Mouse (Mus musculus) stomach, embryonic 16.5 days (tissue): ENCODE measurements at regions not wholly inside any gene's neighbourhood (a gene's known extent, or its start where the extent isn't known, plus 50 kb on each side); places are given as distances from the start of the nearest gene placed in this dataset.

Experiments
- ATAC-seq: fragments of 200-750 bp; cut with Nextera tagmentation; 2 replicates; pipeline ENCODE4 v1.8.0; 2017; ENCODE audit warnings: moderate number of reproducible peaks, moderate TSS enrichment; ENCODE audit not compliant: insufficient read depth, low FRiP score
- H3K27ac ChIP-seq: fragments of 300-500 bp; sonication (generic); 2 replicates; pipeline ENCODE4 v1.5.1; 2014; ENCODE audit warnings: low read length
- H3K27me3 ChIP-seq: fragments of 300-500 bp; sonication (generic); 2 replicates; pipeline ENCODE4 v1.6.1; 2014; ENCODE audit warnings: low read length, control low read depth, mixed read lengths; ENCODE audit not compliant: control insufficient read depth, insufficient read depth
- H3K36me3 ChIP-seq: fragments of 300-500 bp; sonication (generic); 2 replicates; pipeline ENCODE4 v1.6.1; 2014; ENCODE audit warnings: low read length; ENCODE audit not compliant: control insufficient read depth, insufficient read depth
- H3K4me1 ChIP-seq: fragments of 300-500 bp; sonication (generic); 2 replicates; pipeline ENCODE4 v1.6.1; 2014; ENCODE audit warnings: low read length, control low read depth, mixed read lengths; ENCODE audit not compliant: control insufficient read depth, insufficient read depth
- H3K4me2 ChIP-seq: fragments of 300-500 bp; sonication (generic); 2 replicates; pipeline ENCODE4 v1.6.1; 2014; ENCODE audit warnings: low read depth, low read length, mixed read lengths
- H3K4me3 ChIP-seq: fragments of 300-500 bp; sonication (generic); replicated peaks from 2 replicates; pipeline ENCODE4 v1.5.1; 2014; ENCODE audit warnings: mild to moderate bottlenecking, low read length
- H3K9ac ChIP-seq: fragments of 300-500 bp; sonication (generic); 2 replicates; pipeline ENCODE4 v1.6.1; 2014; ENCODE audit warnings: low read length
- H3K9me3 ChIP-seq: fragments of 300-500 bp; sonication (generic); replicated peaks from 2 replicates; pipeline ENCODE4 v1.6.1; 2016; ENCODE audit warnings: low read length, control low read depth; ENCODE audit not compliant: control insufficient read depth
- WGBS: fragments of 180-500 bp; shearing (Covaris S2); extraction: QIAGEN DNeasy Blood & Tissue Kit; methylation state at CpG from one replicate; pipeline ENCODE4 v1.1.7; 2014; 5-methylcytosine and 5-hydroxymethylcytosine counted together

DNA sequence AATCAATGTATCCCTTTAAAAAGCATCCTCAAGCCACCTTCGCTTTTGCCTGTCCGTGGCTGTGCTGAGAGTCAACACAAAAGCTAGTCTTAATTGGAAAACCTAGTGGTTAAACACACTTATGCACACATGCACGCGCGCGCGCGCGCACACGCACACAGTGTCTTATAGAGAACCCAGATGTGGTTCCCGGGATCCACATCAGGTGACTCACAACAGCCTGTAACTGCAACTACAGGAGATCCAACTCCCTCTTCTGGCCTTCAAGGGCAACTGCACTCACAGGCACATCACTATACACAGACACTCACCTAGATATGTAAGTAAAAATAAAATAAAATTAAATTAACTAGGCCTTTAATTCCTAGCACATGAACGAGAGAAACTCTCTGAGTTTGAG lies 118.4 kb upstream of the Fam204a start:
- Histone ChIP-seq H3K36me3 (no peaks in the 10 kb centered on the region), H3K27me3 (no peaks in the 10 kb centered on the region), H3K4me2 (no peak overlapping the region), H3K9ac (no peak overlapping the region), H3K4me3 (no peak overlapping the region), H3K9me3 (no peaks in the 10 kb centered on the region), H3K27ac (no peak overlapping the region), H3K4me1 (no peaks in the 10 kb centered on the region)
- WGBS, result 92% methylated on average over 12 of the region's 12 CpGs
- no peak for ATAC-seq

DNA sequence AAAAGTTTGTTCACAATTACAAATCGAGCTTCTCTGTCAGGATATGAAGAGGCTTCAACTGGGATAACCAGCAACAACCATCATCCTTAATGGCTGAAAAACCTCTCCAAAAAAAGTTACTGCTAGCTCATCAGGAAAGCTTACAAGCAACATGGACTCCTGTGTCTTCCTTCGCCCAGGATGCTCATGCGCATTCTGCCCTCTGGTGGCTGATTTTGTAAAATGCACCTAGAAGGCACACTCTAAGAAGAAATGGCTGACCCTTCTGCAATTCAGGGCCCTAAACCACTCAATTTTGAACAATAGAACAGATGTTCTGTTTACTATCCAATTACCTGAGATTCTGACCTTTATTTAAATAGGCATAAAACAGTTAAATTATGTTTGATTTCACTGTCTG lies 115.0 kb upstream of the Fam204a start:
- Histone ChIP-seq H3K9me3 (no peaks in the 10 kb centered on the region), H3K27ac (no peak overlapping the region), H3K4me3 (no peak overlapping the region), H3K27me3 (no peaks in the 10 kb centered on the region), H3K36me3 (no peaks in the 10 kb centered on the region), H3K9ac (no peak overlapping the region), H3K4me1 (no peaks in the 10 kb centered on the region), H3K4me2 (no peak overlapping the region)
- 11% methylated on average over 3 of the region's 3 CpGs for whole genome bisulfite sequencing
- no peak for ATAC-seq

DNA sequence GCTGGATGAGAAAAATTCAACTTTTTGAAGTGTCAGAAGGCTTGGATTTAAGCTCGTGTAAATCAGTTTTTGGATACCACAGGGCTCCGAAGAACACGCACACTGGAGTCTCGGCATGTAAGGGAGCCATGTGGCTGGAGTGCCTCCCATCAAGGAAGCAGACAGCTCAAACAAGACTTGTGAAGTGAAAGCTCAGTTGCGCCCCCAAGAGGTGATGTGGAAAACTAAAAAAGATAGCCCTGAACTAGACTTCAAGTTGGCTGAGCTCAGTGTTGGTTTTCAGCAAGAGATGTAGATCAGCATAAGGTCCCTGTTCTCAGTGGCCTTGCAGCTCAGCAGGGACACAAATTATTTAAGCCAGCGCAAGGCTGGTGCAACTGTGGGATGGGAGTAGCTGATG lies 113.7 kb upstream of the Fam204a start:
- H3K36me3 ChIP-seq, result no peaks in the 10 kb centered on the region
- 78% methylated on average over 6 of the region's 6 CpGs for WGBS
- H3K27me3 ChIP-seq, result no peaks in the 10 kb centered on the region
- no peaks in the 10 kb centered on the region for H3K4me1 ChIP-seq
- no peak overlapping the region for H3K9ac ChIP-seq
- no peak overlapping the region for H3K4me2 ChIP-seq
- H3K9me3 ChIP-seq, result no peaks in the 10 kb centered on the region
- no peak overlapping the region for H3K27ac ChIP-seq
- no peak overlapping the region for H3K4me3 ChIP-seq
- no peak for ATAC-seq

DNA sequence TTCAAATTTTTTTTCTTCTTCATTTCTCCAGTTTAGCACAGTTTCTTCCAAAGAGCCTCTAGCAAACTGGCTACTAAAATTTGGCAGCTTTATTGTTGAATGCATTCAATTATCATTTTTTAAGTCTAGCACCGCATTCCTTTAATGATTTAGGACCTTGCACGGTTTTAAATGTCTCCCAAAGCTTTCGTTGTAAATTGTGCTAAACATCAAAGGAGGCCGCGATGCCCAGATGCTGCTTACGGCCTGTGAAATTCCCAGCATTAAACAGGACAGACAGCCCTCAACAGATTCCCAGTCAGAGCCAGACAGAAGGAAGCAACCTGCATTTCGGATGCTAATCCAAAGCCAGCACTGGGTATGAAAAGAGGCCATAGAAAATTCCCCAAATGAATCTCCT lies 108.0 kb upstream of the Fam204a start:
- Histone ChIP-seq H3K27ac (no peak overlapping the region), H3K9ac (no peak overlapping the region), H3K4me3 (no peak overlapping the region), H3K36me3 (no peaks in the 10 kb centered on the region), H3K9me3 (no peaks in the 10 kb centered on the region), H3K4me2 (no peak overlapping the region), H3K27me3 (no peaks in the 10 kb centered on the region), H3K4me1 (no peaks in the 10 kb centered on the region)
- 58% methylated on average over 7 of the region's 7 CpGs for WGBS
- no peak for ATAC-seq

DNA sequence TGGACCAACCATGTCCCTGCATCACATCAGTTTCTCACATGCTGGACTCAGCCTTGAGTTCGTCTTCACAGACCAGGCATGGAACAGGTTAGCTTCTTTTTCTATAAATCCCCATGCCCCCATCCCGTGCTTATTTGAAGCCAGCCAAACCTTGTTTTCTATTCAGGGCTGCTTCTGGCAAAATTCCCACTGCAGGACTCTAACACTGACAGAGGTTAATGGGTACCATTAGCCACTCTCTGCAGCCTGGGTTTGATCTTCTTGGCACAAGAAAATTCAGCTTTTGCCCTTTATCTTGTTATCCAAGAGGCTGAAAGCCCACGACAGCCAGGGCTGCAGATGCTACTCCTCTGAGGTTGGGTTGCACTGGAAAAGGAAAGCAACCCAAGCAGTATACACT lies 101.8 kb upstream of the Fam204a start:
- H3K27me3 ChIP-seq, result no peaks in the 10 kb centered on the region
- H3K36me3 ChIP-seq, result no peaks in the 10 kb centered on the region
- H3K4me2 ChIP-seq, result no peak overlapping the region
- 61% methylated on average over 3 of the region's 3 CpGs for WGBS
- no peaks in the 10 kb centered on the region for H3K4me1 ChIP-seq
- peak; percentile 58; the same call in 1 of the 2 replicates for ATAC-seq
- H3K27ac ChIP-seq, result no peak overlapping the region
- H3K4me3 ChIP-seq, result no peak overlapping the region
- no peak overlapping the region for H3K9ac ChIP-seq
- no peaks in the 10 kb centered on the region for H3K9me3 ChIP-seq

DNA sequence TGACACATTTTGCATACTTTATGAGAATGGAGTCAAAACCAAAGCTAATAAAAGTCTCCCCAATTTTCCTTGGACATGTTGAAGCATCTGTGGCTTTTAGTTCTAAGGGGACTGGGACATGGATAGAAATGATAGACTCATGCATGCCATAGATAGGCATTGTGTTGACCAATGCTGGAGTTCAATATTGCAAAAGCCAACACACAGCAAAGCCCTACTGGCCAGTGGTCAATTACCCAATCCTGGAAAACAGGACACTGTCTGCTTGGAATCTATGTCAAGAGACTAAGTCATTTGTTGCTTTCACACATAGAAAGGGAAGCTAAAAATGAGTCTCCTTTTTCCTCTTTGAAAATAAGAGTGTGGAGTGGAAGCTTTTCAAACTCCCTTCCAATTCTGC lies 99.1 kb upstream of the Fam204a start:
- no peak overlapping the region for H3K9ac ChIP-seq
- no peak overlapping the region for H3K4me2 ChIP-seq
- no peak overlapping the region for H3K4me3 ChIP-seq
- no peak overlapping the region for H3K27ac ChIP-seq
- no peaks in the 10 kb centered on the region for H3K9me3 ChIP-seq
- no peaks in the 10 kb centered on the region for H3K4me1 ChIP-seq
- no peaks in the 10 kb centered on the region for H3K27me3 ChIP-seq
- no peak for ATAC-seq
- no peaks in the 10 kb centered on the region for H3K36me3 ChIP-seq

DNA sequence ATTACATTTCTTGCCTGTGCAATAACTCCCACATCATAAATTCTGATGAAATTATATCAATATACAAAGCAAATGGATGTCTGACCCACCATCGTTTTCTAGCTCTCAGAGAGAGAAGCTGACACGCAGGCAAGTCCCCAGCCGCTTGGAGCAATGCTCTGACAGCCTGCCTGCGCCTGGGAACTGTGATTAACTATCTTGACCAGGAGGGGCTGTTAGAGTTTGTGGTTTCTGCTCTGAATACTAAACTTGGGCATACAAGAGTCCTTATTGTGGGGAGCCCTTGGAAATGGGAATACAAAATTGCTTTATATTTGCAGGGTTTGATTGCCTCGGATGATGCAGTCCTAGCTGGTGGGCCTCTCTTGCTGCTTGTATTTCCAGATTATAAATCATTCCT lies 98.6 kb upstream of the Fam204a start:
- 23% methylated on average over 5 of the region's 5 CpGs for WGBS
- Histone ChIP-seq H3K4me2 (no peak overlapping the region), H3K36me3 (no peaks in the 10 kb centered on the region), H3K9ac (no peak overlapping the region), H3K9me3 (no peaks in the 10 kb centered on the region), H3K4me3 (no peak overlapping the region), H3K27me3 (no peaks in the 10 kb centered on the region), H3K27ac (no peak overlapping the region), H3K4me1 (no peaks in the 10 kb centered on the region)
- ATAC-seq, result no peak

DNA sequence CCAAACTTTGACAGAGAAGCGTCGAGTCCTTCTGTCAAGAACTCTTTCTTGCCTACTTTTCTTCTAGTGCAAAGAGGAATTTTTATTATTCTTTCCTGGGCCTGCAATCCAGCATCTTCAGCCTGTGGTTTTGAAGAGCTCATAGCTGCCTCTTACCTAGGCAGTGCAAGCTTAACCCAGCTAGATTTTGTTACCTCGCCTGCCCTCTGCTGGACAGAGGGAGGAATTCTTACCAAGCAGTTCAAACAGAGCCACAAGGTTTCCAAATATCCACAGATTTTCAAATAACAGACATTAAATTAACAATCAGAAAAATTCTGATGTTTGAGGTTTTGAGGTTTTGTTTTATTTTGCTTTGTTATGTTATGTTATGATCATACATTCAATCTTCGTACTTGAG lies 84.1 kb upstream of the Fam204a start:
- WGBS, result 23% methylated on average over 4 of the region's 4 CpGs

DNA sequence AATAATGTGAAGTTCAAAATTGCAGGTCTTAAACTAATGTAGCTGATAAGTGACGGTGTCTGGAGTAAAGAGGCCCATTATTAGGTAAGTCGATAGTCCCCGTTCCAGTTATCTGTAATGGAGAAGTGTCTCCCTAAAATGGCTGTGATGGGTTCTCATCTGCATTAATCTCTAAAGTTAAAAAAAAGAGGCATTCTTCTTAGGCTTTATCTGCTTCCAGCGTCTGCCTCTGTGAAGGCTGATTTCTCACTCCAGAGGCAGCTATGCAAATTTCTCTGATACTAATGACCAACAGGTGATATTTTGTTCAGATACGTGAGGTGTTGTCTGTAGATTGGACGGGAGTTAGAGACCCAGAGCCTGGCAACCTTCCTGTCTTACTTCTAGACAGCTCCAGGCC lies 75.9 kb upstream of the Fam204a start:
- WGBS, result 58% methylated on average over 6 of the region's 6 CpGs
- Histone ChIP-seq H3K27ac (no peak overlapping the region), H3K9ac (no peak overlapping the region), H3K27me3 (no peaks in the 10 kb centered on the region), H3K36me3 (no peaks in the 10 kb centered on the region), H3K9me3 (no peaks in the 10 kb centered on the region), H3K4me3 (no peak overlapping the region), H3K4me1 (no peaks in the 10 kb centered on the region), H3K4me2 (no peak overlapping the region)
- no peak for ATAC-seq

More for the DNA sequence above, 84.1 kb upstream of the Fam204a start:
- H3K4me1 ChIP-seq, result no peaks in the 10 kb centered on the region
- no peak overlapping the region for H3K4me3 ChIP-seq
- H3K9ac ChIP-seq, result no peak overlapping the region
- H3K27me3 ChIP-seq, result no peaks in the 10 kb centered on the region
- H3K9me3 ChIP-seq, result no peaks in the 10 kb centered on the region
- H3K27ac ChIP-seq, result no peak overlapping the region
- no peak for ATAC-seq
- no peak overlapping the region for H3K4me2 ChIP-seq
- H3K36me3 ChIP-seq, result no peaks in the 10 kb centered on the region

DNA sequence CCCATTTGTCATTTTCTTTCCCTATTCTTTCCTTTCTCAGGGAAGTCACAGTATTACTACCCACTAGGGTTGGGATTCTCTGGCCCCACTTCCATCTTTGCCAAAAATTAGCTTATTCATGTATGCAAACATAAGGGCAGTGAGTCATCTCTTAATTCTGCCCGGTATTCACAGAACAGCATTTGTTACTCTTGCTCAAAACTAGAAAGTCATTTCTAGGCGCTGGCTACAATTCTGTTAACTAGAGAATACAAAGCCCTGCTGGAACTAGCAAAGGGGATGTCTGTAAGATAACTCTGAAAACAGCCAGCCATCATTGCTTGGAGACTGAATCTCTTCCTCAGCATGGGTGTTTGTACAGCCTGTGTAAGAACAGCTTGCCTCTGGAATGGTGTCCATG lies 74.4 kb upstream of the Fam204a start:
- Histone ChIP-seq H3K27ac (no peak overlapping the region), H3K4me2 (no peak overlapping the region), H3K36me3 (no peaks in the 10 kb centered on the region), H3K9me3 (no peaks in the 10 kb centered on the region), H3K4me3 (no peak overlapping the region), H3K4me1 (no peaks in the 10 kb centered on the region), H3K27me3 (no peaks in the 10 kb centered on the region), H3K9ac (no peak overlapping the region)
- 77% methylated on average over 2 of the region's 2 CpGs for WGBS
- ATAC-seq, result no peak
